Mouse (Mus musculus) liver, adult 2 months (tissue): Measurements from ENCODE around the gene Cplx2. TPM values are rescaled to one million over a fixed set of nuclear protein-coding genes. Genes with fewer than 3 reads are reported as not detected.

Source experiments
- DNase-seq: peaks from one replicate; pipeline ENCODE4 v3.0.0-alpha.2; 2011; ENCODE audit warnings: low read depth, low spot score; ENCODE audit errors: extremely low read depth
- H3K27ac ChIP-seq: fragments of 200-500 bp; replicated peaks from 2 replicates; pipeline ENCODE4 v1.5.1; 2012; ENCODE audit warnings: low read depth, mild to moderate bottlenecking, control low read depth, inconsistent platforms, low read length; ENCODE audit not compliant: insufficient read depth
- H3K27me3 ChIP-seq: fragments of 200-500 bp; 2 replicates; pipeline ENCODE4 v1.6.1; 2012; ENCODE audit warnings: mild to moderate bottlenecking, moderate library complexity, low read length, inconsistent platforms; ENCODE audit not compliant: control insufficient read depth, insufficient read depth
- H3K36me3 ChIP-seq: fragments of 200-500 bp; 2 replicates; pipeline ENCODE4 v1.6.1; 2012; ENCODE audit warnings: low read length, inconsistent platforms; ENCODE audit not compliant: control insufficient read depth, insufficient read depth
- H3K4me1 ChIP-seq: fragments of 200-500 bp; 2 replicates; pipeline ENCODE4 v1.6.1; 2011; ENCODE audit warnings: low read length; ENCODE audit not compliant: control insufficient read depth, insufficient read depth
- H3K4me3 ChIP-seq: fragments of 200-500 bp; 2 replicates; pipeline ENCODE4 v1.5.1; 2011; ENCODE audit warnings: low read depth, mild to moderate bottlenecking, control low read depth, low read length, moderate library complexity; ENCODE audit not compliant: insufficient read depth
- H3K79me2 ChIP-seq: fragments of 200-500 bp; 2 replicates; pipeline ENCODE4 v1.6.1; 2012; ENCODE audit warnings: inconsistent platforms, mild to moderate bottlenecking, low read length, moderate library complexity; ENCODE audit not compliant: control insufficient read depth, insufficient read depth
- H3K9ac ChIP-seq: fragments of 200-500 bp; 2 replicates; pipeline ENCODE4 v1.6.1; 2012; ENCODE audit warnings: low read depth, mild to moderate bottlenecking, control low read depth, inconsistent platforms, low read length
- CTCF ChIP-seq: fragments of 200-500 bp; IDR thresholded peaks from 2 replicates; pipeline ENCODE4 v1.5.1; 2011; ENCODE audit warnings: low read depth, low read length, control low read depth
- POLR2A ChIP-seq: fragments of 200-500 bp; IDR thresholded peaks from 2 replicates; pipeline ENCODE4 v1.6.1; 2011; ENCODE audit warnings: low read length, control low read depth; ENCODE audit not compliant: insufficient read depth; ENCODE audit errors: extremely low read depth
- WGBS: fragments of 180-500 bp; shearing (Covaris S2); methylation state at CpG from one replicate; pipeline ENCODE4 v1.1.7; 2018; 5-methylcytosine and 5-hydroxymethylcytosine counted together
- polyA plus RNA-seq: library from polyadenylated mRNA; depleted of rRNA; stranded (reverse); fragments of >200 nt; gene quantifications from 2 replicates; pipeline ENCODE4 v1.2.3, GENCODE M21; 2012
- total RNA-seq: library from RNA; depleted of rRNA; stranded (reverse); fragments of >200 nt; gene quantifications from 2 replicates; pipeline ENCODE4 v1.2.3, GENCODE M21; 2014

The Cplx2 gene
- total and polyA plus RNA-seq, 2 experiments, result 0.37 to 0.57 TPM

- Histone ChIP-seq H3K4me1 (no peaks in the 10 kb centered on the region), H3K4me3 (no peak overlapping the region), H3K27ac (no peak overlapping the region), H3K9ac (no peak overlapping the region), H3K79me2 (no peaks in the 10 kb centered on the region), H3K36me3 (no peaks in the 10 kb centered on the region), H3K27me3 (0 out of 2 replicates have a peak, but pooled peaks cover 4% of the 10 kb centered on the region)
- DNase-seq, result no peak
- TF ChIP-seq POLR2A (no peak), CTCF (no peak)
- WGBS, result 52% methylated on average over 5 of the region's 5 CpGs
Measured at GRCm38 (mm10) chr13:54380421-54380820, 9.3 kb downstream of the Cplx2 start.

GRCm38 (mm10) chr13:54381396-54381795 lies 10.2 kb downstream of the Cplx2 start:
- H3K4me1 ChIP-seq, result no peaks in the 10 kb centered on the region
- TF ChIP-seq CTCF (no peak), POLR2A (no peak)
- H3K27ac ChIP-seq, result no peak overlapping the region
- WGBS, result 90% methylated on average over 8 of the region's 8 CpGs
- H3K9ac ChIP-seq, result no peak overlapping the region
- H3K36me3 ChIP-seq, result no peaks in the 10 kb centered on the region
- DNase-seq, result no peak
- H3K4me3 ChIP-seq, result no peak overlapping the region
- 0 out of 2 replicates have a peak, but pooled peaks cover 4% of the 10 kb centered on the region for H3K27me3 ChIP-seq
- no peaks in the 10 kb centered on the region for H3K79me2 ChIP-seq

DNA sequence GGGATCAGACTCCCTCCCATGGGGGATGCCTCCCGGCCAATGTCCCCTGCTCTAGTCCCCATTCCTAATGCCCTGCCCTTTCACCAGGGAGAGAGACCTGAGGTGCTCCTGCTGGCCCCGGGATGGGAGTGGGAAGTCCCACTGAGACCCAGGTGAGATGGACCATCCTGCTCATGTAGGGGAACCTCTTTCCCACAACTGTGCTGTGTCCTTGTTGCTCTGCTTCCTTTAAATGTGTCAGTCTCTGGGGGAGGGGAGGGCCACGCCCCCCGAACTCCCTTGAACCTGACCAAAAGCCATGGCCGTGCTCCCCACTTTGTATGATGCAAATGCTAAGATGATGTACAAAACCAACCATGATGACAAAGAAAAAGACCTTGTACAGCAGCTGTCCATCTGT lies 12.4 kb downstream of the Cplx2 start:
- Histone ChIP-seq H3K4me1 (no peaks in the 10 kb centered on the region), H3K27ac (no peak overlapping the region), H3K27me3 (0 out of 2 replicates have a peak, but pooled peaks cover 4% of the 10 kb centered on the region), H3K36me3 (no peaks in the 10 kb centered on the region), H3K79me2 (no peaks in the 10 kb centered on the region), H3K9ac (no peak overlapping the region), H3K4me3 (no peak overlapping the region)
- DNase-seq, result no peak
- TF ChIP-seq CTCF, result no peak
- TF ChIP-seq POLR2A, result no peak
- 79% methylated on average over 5 of the region's 5 CpGs for WGBS

DNA sequence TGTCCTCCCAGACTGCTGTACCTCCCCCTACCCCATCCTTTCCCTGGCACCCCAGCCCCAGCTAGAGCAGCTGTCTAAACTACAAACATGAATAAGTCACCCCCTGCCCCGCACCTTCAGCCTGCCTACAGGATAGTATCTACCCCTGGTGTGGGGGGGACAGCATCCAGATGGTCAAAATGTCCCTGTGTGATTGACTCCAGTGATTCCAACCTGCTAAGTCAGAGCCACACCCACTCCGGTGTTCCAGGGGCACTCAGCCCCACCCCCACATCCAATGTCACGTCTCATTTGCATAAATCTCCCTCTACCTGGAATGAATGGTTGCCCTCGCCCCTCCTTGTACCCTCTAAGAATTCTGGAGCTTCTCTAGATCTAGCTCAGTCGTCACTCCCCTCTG lies 13.4 kb downstream of the Cplx2 start:
- H3K79me2 ChIP-seq, result no peaks in the 10 kb centered on the region
- H3K36me3 ChIP-seq, result no peaks in the 10 kb centered on the region
- no peak for DNase-seq
- H3K9ac ChIP-seq, result no peak overlapping the region
- no peak for TF ChIP-seq CTCF
- TF ChIP-seq POLR2A, result no peak
- no peaks in the 10 kb centered on the region for H3K4me1 ChIP-seq
- H3K4me3 ChIP-seq, result no peak overlapping the region
- WGBS, result 45% methylated on average over 5 of the region's 5 CpGs
- H3K27me3 ChIP-seq, result no peaks in the 10 kb centered on the region
- H3K27ac ChIP-seq, result no peak overlapping the region

GRCm38 (mm10) chr13:54385008-54386004 lies 14.2 kb downstream of the Cplx2 start:
- 67% methylated on average over 19 of the region's 19 CpGs for WGBS

DNA sequence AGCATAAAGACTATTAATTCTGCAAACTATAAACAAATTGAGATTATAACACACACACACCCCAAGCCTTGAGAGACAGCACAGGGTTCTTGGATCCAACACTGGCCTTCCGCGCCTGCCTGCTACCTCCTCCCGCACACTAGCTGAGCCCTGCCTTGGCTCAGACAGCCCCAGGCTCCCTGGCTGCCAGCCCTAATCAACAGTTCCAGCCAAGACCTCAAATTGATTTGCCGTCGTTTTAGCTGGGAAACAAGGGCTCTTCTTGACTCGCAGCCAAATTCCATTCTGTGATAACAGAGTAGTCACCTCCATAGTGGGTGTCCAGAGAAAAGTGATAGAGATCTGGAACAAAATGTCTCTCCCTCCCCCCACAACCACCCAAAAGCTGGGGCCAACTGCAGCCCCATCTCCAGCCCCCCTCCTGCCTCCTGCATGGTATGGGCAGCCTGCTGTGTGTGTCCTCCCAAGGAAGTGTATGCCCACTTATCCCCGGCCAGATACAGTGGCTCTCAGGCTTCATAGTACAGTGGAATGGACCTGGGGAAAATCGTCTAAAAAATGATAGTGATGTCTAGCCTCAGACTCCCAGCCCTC lies 18.9 kb downstream of the Cplx2 start:
- peak; percentile 81 for DNase-seq
- no peak for TF ChIP-seq POLR2A
- no peak for TF ChIP-seq CTCF
- Histone ChIP-seq H3K4me1 (no peaks in the 10 kb centered on the region), H3K4me3 (no peak overlapping the region), H3K36me3 (no peaks in the 10 kb centered on the region), H3K79me2 (no peaks in the 10 kb centered on the region), H3K27me3 (no peaks in the 10 kb centered on the region), H3K9ac (no peak overlapping the region), H3K27ac (no peak overlapping the region)
- WGBS, result 25% methylated on average over 8 of the region's 8 CpGs

More at GRCm38 (mm10) chr13:54385008-54386004, 14.2 kb downstream of the Cplx2 start:
- no peaks in the 10 kb centered on the region for H3K27me3 ChIP-seq
- TF ChIP-seq CTCF (no peak), POLR2A (no peak)
- no peak overlapping the region for H3K4me3 ChIP-seq
- no peaks in the 10 kb centered on the region for H3K36me3 ChIP-seq
- no peaks in the 10 kb centered on the region for H3K4me1 ChIP-seq
- no peak overlapping the region for H3K27ac ChIP-seq
- no peaks in the 10 kb centered on the region for H3K79me2 ChIP-seq
- H3K9ac ChIP-seq, result no peak overlapping the region
- no peak for DNase-seq
